Mouse (Mus musculus) cerebellum, adult (tissue): ENCODE data around the gene 1700122O11Rik.

ENCODE experiments used
- ATAC-seq: cut with Nextera tagmentation; 2 replicates; pipeline ENCODE4 v1.9.2; 2017; ENCODE audit warnings: mild to moderate bottlenecking, moderate library complexity, mixed read lengths; ENCODE audit not compliant: insufficient number of reproducible peaks, low FRiP score, low TSS enrichment

1700122O11Rik gene

GRCm38 (mm10) chr17:47988074-47988473, 50.0 kb downstream of the 1700122O11Rik start:
- no peak for ATAC-seq
